Mouse (Mus musculus) E14TG2a.4 (cell line): ENCODE measurements at regions not wholly inside any gene's neighbourhood (a gene's known extent, or its start where the extent isn't known, plus 50 kb on each side); places are given as distances from the start of the nearest gene placed in this dataset.

ENCODE experiments used
- H3K27me3 ChIP-seq: 2 replicates; pipeline ENCODE4 v1.6.1; 2014; ENCODE audit warnings: low read length, control low read depth; ENCODE audit not compliant: insufficient read depth
- H3K36me3 ChIP-seq: 2 replicates; pipeline ENCODE4 v1.6.1; 2014; ENCODE audit warnings: low read length, control low read depth; ENCODE audit not compliant: insufficient read depth
- H3K4me1 ChIP-seq: replicated peaks from 2 replicates; pipeline ENCODE4 v1.6.1; 2014; ENCODE audit warnings: low read depth, low read length, control low read depth
- H3K4me3 ChIP-seq: replicated peaks from 2 replicates; pipeline ENCODE4 v1.5.1; 2014; ENCODE audit warnings: mild to moderate bottlenecking, low read length
- H3K9me3 ChIP-seq: 2 replicates; pipeline ENCODE4 v1.6.1; 2014; ENCODE audit warnings: low read length, control low read depth
- CTCF ChIP-seq: conservative IDR thresholded peaks from 2 replicates; pipeline ENCODE4 v1.5.1; 2014; ENCODE audit warnings: low read length
- NANOG ChIP-seq: IDR thresholded peaks from 2 replicates; pipeline ENCODE4 v1.6.1; 2014; ENCODE audit warnings: borderline replicate concordance, low read length, mixed read lengths
- POU5F1 ChIP-seq: IDR thresholded peaks from 2 replicates; pipeline ENCODE4 v1.6.1; 2014; ENCODE audit warnings: low read length, borderline replicate concordance

DNA sequence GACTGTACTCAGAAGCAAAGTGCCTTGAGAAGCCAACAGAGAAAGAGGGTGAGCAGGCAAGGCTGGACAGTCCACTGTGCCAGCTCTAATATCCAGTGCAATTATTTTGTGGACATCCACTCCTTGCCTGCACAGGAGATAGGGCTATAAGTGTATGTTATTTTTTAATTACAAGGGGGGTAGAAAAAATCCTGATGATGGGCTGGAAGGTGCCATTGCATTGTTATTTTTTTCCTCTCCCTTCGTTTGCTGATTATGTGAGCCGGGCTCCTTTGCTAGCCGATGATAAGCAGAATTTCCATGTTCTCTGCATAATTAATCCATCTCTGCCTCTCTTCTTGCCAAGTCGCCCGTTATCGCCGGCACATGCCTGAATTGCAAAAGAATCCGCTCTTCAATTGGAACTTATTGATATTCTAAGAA is 399.3 kb downstream of the 9330182O14Rik start:
- no peak for TF ChIP-seq CTCF
- no peak overlapping the region for H3K4me3 ChIP-seq
- no peaks in the 10 kb centered on the region for H3K4me1 ChIP-seq
- no peaks in the 10 kb centered on the region for H3K9me3 ChIP-seq
- H3K36me3 ChIP-seq: no peaks in the 10 kb centered on the region
- no peaks in the 10 kb centered on the region for H3K27me3 ChIP-seq

DNA sequence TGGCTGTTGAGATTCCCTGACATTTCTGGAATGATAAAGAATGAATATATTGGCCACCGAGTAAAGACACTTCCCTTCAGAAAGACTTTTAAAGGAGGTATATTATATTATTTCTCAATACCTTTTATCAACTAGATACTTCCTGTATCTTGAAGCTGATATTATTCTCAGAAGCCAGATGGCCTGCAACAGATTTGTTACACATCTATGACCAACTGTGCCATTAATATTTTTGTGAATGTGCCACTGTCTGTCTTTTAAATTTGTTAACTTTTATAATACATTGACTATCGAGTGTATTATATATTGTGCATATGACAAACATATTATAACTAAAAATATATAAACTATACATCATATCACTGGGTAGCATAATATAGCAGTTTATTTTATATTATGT is 427.5 kb downstream of the 9330182O14Rik start:
- H3K4me1 ChIP-seq: no peaks in the 10 kb centered on the region
- H3K36me3 ChIP-seq: no peaks in the 10 kb centered on the region
- no peak for TF ChIP-seq POU5F1
- H3K9me3 ChIP-seq: no peaks in the 10 kb centered on the region
- H3K4me3 ChIP-seq: no peak overlapping the region
- no peaks in the 10 kb centered on the region for H3K27me3 ChIP-seq

DNA sequence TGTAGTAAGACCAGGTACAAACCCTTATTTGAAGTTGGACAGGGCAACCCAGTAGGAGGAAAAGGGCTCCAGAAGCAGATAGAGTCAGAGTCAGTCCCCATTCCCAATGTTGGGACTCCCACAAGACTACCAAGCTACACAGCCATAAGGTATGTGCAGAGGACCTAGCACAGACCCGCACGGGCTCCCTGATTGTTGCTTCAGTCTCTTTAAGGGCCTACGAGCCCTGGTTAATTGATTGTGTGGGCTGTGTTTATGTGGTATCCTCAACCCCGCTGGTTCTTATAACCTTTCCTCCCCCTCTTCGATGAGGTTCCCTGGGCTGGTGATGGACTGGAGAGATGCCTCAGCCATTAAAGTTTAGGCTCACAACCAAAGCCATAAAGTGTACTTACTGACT is 431.6 kb downstream of the 9330182O14Rik start:
- Histone ChIP-seq H3K9me3 (no peaks in the 10 kb centered on the region), H3K4me3 (no peak overlapping the region), H3K36me3 (no peaks in the 10 kb centered on the region), H3K27me3 (no peaks in the 10 kb centered on the region), H3K4me1 (no peaks in the 10 kb centered on the region)
- no peak for TF ChIP-seq CTCF
- TF ChIP-seq POU5F1: no peak
- no peak for TF ChIP-seq NANOG

DNA sequence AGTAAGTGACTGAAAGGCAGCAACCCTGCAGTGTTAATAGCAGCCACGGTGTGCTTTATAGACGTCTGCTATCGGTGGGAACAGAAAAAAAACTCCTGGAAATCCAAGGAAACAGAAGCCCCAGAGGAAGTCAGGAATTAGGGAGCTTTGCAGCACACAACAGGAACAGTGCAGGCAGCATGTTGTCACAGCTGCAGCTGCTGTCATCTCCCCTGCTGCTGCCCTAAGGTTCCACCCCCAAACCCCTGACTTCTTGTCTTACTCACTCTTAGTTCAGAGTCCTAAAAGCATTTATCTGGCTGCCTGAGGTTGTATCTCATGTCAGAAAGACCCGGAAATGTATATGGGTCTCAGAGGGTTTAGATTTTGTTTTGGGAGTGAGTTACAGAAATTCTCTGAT is 432.3 kb downstream of the 9330182O14Rik start:
- TF ChIP-seq NANOG (no peak), CTCF (no peak), POU5F1 (no peak)
- H3K4me3 ChIP-seq: no peak overlapping the region
- no peaks in the 10 kb centered on the region for H3K36me3 ChIP-seq
- H3K27me3 ChIP-seq: no peaks in the 10 kb centered on the region
- H3K4me1 ChIP-seq: no peaks in the 10 kb centered on the region
- H3K9me3 ChIP-seq: no peaks in the 10 kb centered on the region

DNA sequence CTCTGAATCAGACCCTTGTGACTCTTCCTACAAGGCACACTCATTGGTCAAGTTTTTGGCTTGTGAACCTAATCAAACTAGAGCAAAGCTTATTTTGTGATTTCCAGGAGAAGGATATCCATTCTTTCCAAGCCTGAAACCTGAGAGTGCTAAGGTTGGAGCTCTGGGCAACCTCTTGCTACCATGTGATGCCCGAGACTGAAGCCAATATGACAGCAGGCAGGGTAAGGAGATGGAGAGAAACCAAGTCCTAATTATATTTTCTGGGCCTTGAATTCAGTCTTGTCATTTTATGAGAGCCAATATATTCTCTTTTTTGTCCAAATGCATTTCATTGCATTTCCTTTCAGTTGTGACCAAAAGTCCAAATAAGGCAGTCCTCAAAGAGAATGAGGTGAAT is 434.5 kb downstream of the 9330182O14Rik start:
- Histone ChIP-seq H3K27me3 (no peaks in the 10 kb centered on the region), H3K9me3 (no peaks in the 10 kb centered on the region), H3K4me1 (no peaks in the 10 kb centered on the region), H3K4me3 (no peak overlapping the region), H3K36me3 (no peaks in the 10 kb centered on the region)
- TF ChIP-seq CTCF: no peak
- TF ChIP-seq NANOG: no peak
- no peak for TF ChIP-seq POU5F1
